Mouse (Mus musculus) small intestine, adult 2 months (tissue): Measurements from ENCODE around the gene Casp9.

Source experiments
- CTCF ChIP-seq: fragments of 200-500 bp; IDR thresholded peaks from 2 replicates; pipeline ENCODE4 v1.5.1; 2012; ENCODE audit warnings: low read depth, mild to moderate bottlenecking, control low read depth, inconsistent platforms, low read length, moderate library complexity, mixed read lengths; ENCODE audit not compliant: insufficient replicate concordance, insufficient read length; ENCODE audit errors: extremely low read depth
- POLR2A ChIP-seq: fragments of 200-500 bp; IDR thresholded peaks from 2 replicates; pipeline ENCODE4 v1.6.1; 2012; ENCODE audit warnings: low read depth, mild to moderate bottlenecking, control low read depth, inconsistent platforms, low read length, moderate library complexity

- TF ChIP-seq CTCF (no peak), POLR2A (no peak)
Observed at GRCm38 (mm10) chr4:141746578-141747346, 46.6 kb upstream of the Casp9 start, which contains the start of gene Agmat.
